7 mouse cellular contexts compared by ENCODE assay signal in genomic region chr2:28204167-28204566, GRCm38 (mm10). TPM values are rescaled to one million over a fixed set of nuclear protein-coding genes. Genes with fewer than 3 reads are reported as not detected.
A peak's percentile ranks its signal among the peaks of the same experiment; 100 is the strongest.
DNase-seq lines count a peak whose midpoint lies in the region; ATAC-seq lines count a peak whose summit lies in the region.

No protein-coding gene starts in this region.

- H3K27me3 ChIP-seq in intestine, embryonic 16.5 days (replicated peaks; ENCODE audit: control insufficient read depth, insufficient read depth, low read length), result no peaks in the 10 kb centered on the region
- H3K27me3 ChIP-seq in midbrain, embryonic 14.5 days (ENCODE audit: control insufficient read depth, insufficient read depth, low read length), result no peaks in the 10 kb centered on the region

- H3K4me1 ChIP-seq in intestine, embryonic 16.5 days (ENCODE audit: control insufficient read depth, insufficient read depth, low read length), result peaks cover 16% of the 10 kb centered on the region
- peaks cover 28% of the 10 kb centered on the region for H3K4me1 ChIP-seq in midbrain, embryonic 14.5 days (ENCODE audit: control insufficient read depth, insufficient read depth, low read length)

- no peaks in the 10 kb centered on the region for H3K36me3 ChIP-seq in intestine, embryonic 16.5 days (ENCODE audit: control insufficient read depth, insufficient read depth, low read length)
- 0 out of 2 replicates have a peak, but pooled peaks cover 9% of the 10 kb centered on the region for H3K36me3 ChIP-seq in midbrain, embryonic 14.5 days (ENCODE audit: control insufficient read depth, insufficient read depth, low read length)

- no peak overlapping the region for H3K27ac ChIP-seq in intestine, embryonic 16.5 days (ENCODE audit: low read length)
- no peak overlapping the region for H3K27ac ChIP-seq in midbrain, embryonic 14.5 days (replicated peaks; ENCODE audit: low read depth, low read length)

- intact Hi-C loops in left cerebral cortex, postnatal 36 days (cut with DNase I), result loop anchor here (1.0 to 5.0 kb wide), 4 partner anchors 101 to 432 kb away; no protein-coding TSS in a partner anchor

- H3K9me3 ChIP-seq in intestine, embryonic 16.5 days (ENCODE audit: control insufficient read depth, low read length), result no peaks in the 10 kb centered on the region
- H3K9me3 ChIP-seq in midbrain, embryonic 14.5 days (ENCODE audit: control insufficient read depth, low read length), result no peaks in the 10 kb centered on the region

- H3K4me2 ChIP-seq in intestine, embryonic 16.5 days (ENCODE audit: low read depth, low read length), result no peak overlapping the region
- no peak overlapping the region for H3K4me2 ChIP-seq in midbrain, embryonic 14.5 days (ENCODE audit: low read length)

- no peak overlapping the region for H3K9ac ChIP-seq in intestine, embryonic 16.5 days (ENCODE audit: low read depth, low read length)
- H3K9ac ChIP-seq in midbrain, embryonic 14.5 days (replicated peaks; ENCODE audit: low read length), result no peak overlapping the region

- ATAC-seq in intestine, embryonic 16.5 days, result peak; percentile 39
- 0 out of 2 replicates have a peak, but pooled peaks have one; percentile 24 for ATAC-seq in midbrain, embryonic 14.5 days (ENCODE audit: low FRiP score, low TSS enrichment)

- DNase-seq in ZHBTc4 (ENCODE audit: low read depth, low spot score), result peak; percentile 89
- DNase-seq in cerebellum, postnatal 25 days, result peak; percentile 99
- peak; percentile 93 for DNase-seq in gastrocnemius, adult 18-20 months (ENCODE audit: low spot score)
- DNase-seq in left cerebral cortex, postnatal 36 days (ENCODE audit: low spot score in 2 of 2), result peak; percentile 92 to 94
- peak; percentile 96 for DNase-seq in midbrain, embryonic 14.5 days
- peak; percentile 46 for DNase-seq in spleen, adult 12 weeks (ENCODE audit: low spot score)

- H3K4me3 ChIP-seq in intestine, embryonic 16.5 days (ENCODE audit: low read length), result no peak overlapping the region
- H3K4me3 ChIP-seq in midbrain, embryonic 14.5 days (replicated peaks; ENCODE audit: low read depth, low read length), result no peak overlapping the region

- WGBS in intestine, embryonic 16.5 days, result 9% methylated on average over 9 of the region's 9 CpGs
- WGBS in midbrain, embryonic 14.5 days, result 6% methylated on average over 9 of the region's 9 CpGs

RNA-seq across cellular contexts. Expression of gene Olfm1, which starts 11.4 kb away (rescaled TPM):
- 10 to 100 TPM in 1 of 2 experiments, 1 to 10 TPM in 1; 6.0 to 14.3 TPM for total RNA-seq in gastrocnemius, adult 18-20 months (2021)
- polyA plus RNA-seq in intestine, embryonic 16.5 days (2015; fragmentation: Nextera tagmentation; extraction: Ambion mirVana), result 12.2 and 13.3 TPM in 2 replicates
- total RNA-seq in left cerebral cortex, postnatal 36 days (2021), result 1,000 to 10,000 TPM; 1,516 to 1,769 TPM
- polyA plus RNA-seq in midbrain, embryonic 14.5 days (2014; fragmentation: Nextera tagmentation; extraction: Ambion mirVana), result 295 and 301 TPM in 2 replicates

Comparison
In these comparisons a context has a peak if more than half of its experiments do, and no peak if none do; other contexts are left out.
1. DNase-seq: peak in every context shown above with its lines; median percentile 99 in cerebellum, postnatal 25 days; 96 in midbrain, embryonic 14.5 days; 93 in gastrocnemius, adult 18-20 months; 93 in left cerebral cortex, postnatal 36 days; 89 in ZHBTc4; 46 in spleen, adult 12 weeks.
2. RNA of gene Olfm1, which starts 11.4 kb away (total RNA-seq): 1,516 to 1,769 TPM in left cerebral cortex, postnatal 36 days; 6.0 to 14.3 TPM in gastrocnemius, adult 18-20 months; every median in the first group is over 10 times any median in the second.